Mouse (Mus musculus): ENCODE measurements at regions not wholly inside any gene's neighbourhood (a gene's known extent, or its start where the extent isn't known, plus 50 kb on each side); places are given as distances from the start of the nearest gene placed in this dataset.

- ATAC-seq (ENCODE audit: low FRiP score, low TSS enrichment) (no peak), DNase-seq (ENCODE audit: low spot score) (no peak)
- Histone ChIP-seq H3K4me1 (replicated peaks; ENCODE audit: control insufficient read depth, insufficient read depth) (no peaks in the 10 kb centered on the region), H3K9ac (ENCODE audit: low read length) (no peak overlapping the region), H3K4me2 (replicated peaks; ENCODE audit: low read depth) (no peak overlapping the region), H3K9me3 (ENCODE audit: control insufficient read depth, low read length) (no peaks in the 10 kb centered on the region), H3K36me3 (ENCODE audit: control insufficient read depth, insufficient read depth, low read length) (no peaks in the 10 kb centered on the region), H3K4me3 (ENCODE audit: low read depth, low read length) (no peak overlapping the region), H3K27me3 (ENCODE audit: control insufficient read depth, insufficient read depth, low read length) (no peaks in the 10 kb centered on the region), H3K27ac (replicated peaks) (no peak overlapping the region)
- WGBS = 67% methylated on average over 2 of the region's 2 CpGs
- TF ChIP-seq EP300 (optimal IDR thresholded peaks at IDR 0.05) (no peak), CTCF (IDR thresholded peaks at IDR 0.05; ENCODE audit: low read depth) (no peak)
These were observed 116.5 kb downstream of the 4930544G11Rik start for GRCm38 (mm10) chr6:66068874-66069273.

GRCm38 (mm10) chr6:66077445-66077844 lies 125.0 kb downstream of the 4930544G11Rik start:
- no peak overlapping the region for H3K27ac ChIP-seq (replicated peaks)
- WGBS = 37% methylated on average over 2 of the region's 2 CpGs
- no peaks in the 10 kb centered on the region for H3K36me3 ChIP-seq (ENCODE audit: control insufficient read depth, insufficient read depth, low read length)
- H3K9me3 ChIP-seq (ENCODE audit: control insufficient read depth, low read length) = no peaks in the 10 kb centered on the region
- no peak for TF ChIP-seq CTCF (IDR thresholded peaks at IDR 0.05; ENCODE audit: low read depth)
- TF ChIP-seq EP300 (optimal IDR thresholded peaks at IDR 0.05) = no peak
- no peak overlapping the region for H3K9ac ChIP-seq (ENCODE audit: low read length)
- H3K27me3 ChIP-seq (ENCODE audit: control insufficient read depth, insufficient read depth, low read length) = no peaks in the 10 kb centered on the region
- no peak overlapping the region for H3K4me3 ChIP-seq (ENCODE audit: low read depth, low read length)
- H3K4me2 ChIP-seq (replicated peaks; ENCODE audit: low read depth) = no peak overlapping the region
- H3K4me1 ChIP-seq (replicated peaks; ENCODE audit: control insufficient read depth, insufficient read depth) = no peaks in the 10 kb centered on the region
- ATAC-seq (ENCODE audit: low FRiP score, low TSS enrichment) = no peak
- no peak for DNase-seq (ENCODE audit: low spot score)

- H3K9me3 ChIP-seq (ENCODE audit: control insufficient read depth, low read length) = no peaks in the 10 kb centered on the region
- H3K4me1 ChIP-seq (replicated peaks; ENCODE audit: control insufficient read depth, insufficient read depth) = no peaks in the 10 kb centered on the region
- H3K36me3 ChIP-seq (ENCODE audit: control insufficient read depth, insufficient read depth, low read length) = no peaks in the 10 kb centered on the region
- no peak overlapping the region for H3K4me3 ChIP-seq (ENCODE audit: low read depth, low read length)
- WGBS = 77% methylated on average over 1 of the region's 1 CpGs
- no peak overlapping the region for H3K9ac ChIP-seq (ENCODE audit: low read length)
- TF ChIP-seq CTCF (IDR thresholded peaks at IDR 0.05; ENCODE audit: low read depth) (no peak), EP300 (optimal IDR thresholded peaks at IDR 0.05) (no peak)
- DNase-seq (ENCODE audit: low spot score) (no peak), ATAC-seq (ENCODE audit: low FRiP score, low TSS enrichment) (no peak)
- no peaks in the 10 kb centered on the region for H3K27me3 ChIP-seq (ENCODE audit: control insufficient read depth, insufficient read depth, low read length)
- H3K4me2 ChIP-seq (replicated peaks; ENCODE audit: low read depth) = no peak overlapping the region
- H3K27ac ChIP-seq (replicated peaks) = no peak overlapping the region
These were observed 126.4 kb downstream of the 4930544G11Rik start for GRCm38 (mm10) chr6:66078769-66079168.

GRCm38 (mm10) chr6:66101555-66102071 lies 149.2 kb downstream of the 4930544G11Rik start:
- DNase-seq (ENCODE audit: low spot score) (no peak), ATAC-seq (ENCODE audit: low FRiP score, low TSS enrichment) (no peak)
- Histone ChIP-seq H3K36me3 (ENCODE audit: control insufficient read depth, insufficient read depth, low read length) (no peaks in the 10 kb centered on the region), H3K4me1 (replicated peaks; ENCODE audit: control insufficient read depth, insufficient read depth) (no peaks in the 10 kb centered on the region), H3K4me3 (ENCODE audit: low read depth, low read length) (no peak overlapping the region), H3K4me2 (replicated peaks; ENCODE audit: low read depth) (no peak overlapping the region), H3K9me3 (ENCODE audit: control insufficient read depth, low read length) (no peaks in the 10 kb centered on the region), H3K27me3 (ENCODE audit: control insufficient read depth, insufficient read depth, low read length) (no peaks in the 10 kb centered on the region), H3K9ac (ENCODE audit: low read length) (no peak overlapping the region), H3K27ac (replicated peaks) (no peak overlapping the region)
- TF ChIP-seq CTCF (IDR thresholded peaks at IDR 0.05; ENCODE audit: low read depth) (no peak), EP300 (optimal IDR thresholded peaks at IDR 0.05) (no peak)
- 34% methylated on average over 3 of the region's 3 CpGs for WGBS

- no peak overlapping the region for H3K4me2 ChIP-seq (replicated peaks; ENCODE audit: low read depth)
- TF ChIP-seq EP300 (optimal IDR thresholded peaks at IDR 0.05) (no peak), CTCF (IDR thresholded peaks at IDR 0.05; ENCODE audit: low read depth) (peak; percentile 21; the same call in 1 of the 2 replicates)
- H3K27me3 ChIP-seq (ENCODE audit: control insufficient read depth, insufficient read depth, low read length) = no peaks in the 10 kb centered on the region
- H3K27ac ChIP-seq (replicated peaks) = no peak overlapping the region
- H3K9me3 ChIP-seq (ENCODE audit: control insufficient read depth, low read length) = no peaks in the 10 kb centered on the region
- no peak overlapping the region for H3K9ac ChIP-seq (ENCODE audit: low read length)
- 83% methylated on average over 6 of the region's 6 CpGs for WGBS
- H3K4me3 ChIP-seq (ENCODE audit: low read depth, low read length) = no peak overlapping the region
- ATAC-seq (ENCODE audit: low FRiP score, low TSS enrichment) = no peak
- DNase-seq (ENCODE audit: low spot score) = no peak
- H3K36me3 ChIP-seq (ENCODE audit: control insufficient read depth, insufficient read depth, low read length) = no peaks in the 10 kb centered on the region
- H3K4me1 ChIP-seq (replicated peaks; ENCODE audit: control insufficient read depth, insufficient read depth) = no peaks in the 10 kb centered on the region
These were observed 162.0 kb downstream of the 4930544G11Rik start for GRCm38 (mm10) chr6:66114366-66114765.

- H3K9ac ChIP-seq (ENCODE audit: low read length) = no peak overlapping the region
- no peaks in the 10 kb centered on the region for H3K36me3 ChIP-seq (ENCODE audit: control insufficient read depth, insufficient read depth, low read length)
- 74% methylated on average over 5 of the region's 5 CpGs for WGBS
- no peak overlapping the region for H3K27ac ChIP-seq (replicated peaks)
- ATAC-seq (ENCODE audit: low FRiP score, low TSS enrichment) (no peak), DNase-seq (ENCODE audit: low spot score) (no peak)
- no peaks in the 10 kb centered on the region for H3K4me1 ChIP-seq (replicated peaks; ENCODE audit: control insufficient read depth, insufficient read depth)
- no peaks in the 10 kb centered on the region for H3K27me3 ChIP-seq (ENCODE audit: control insufficient read depth, insufficient read depth, low read length)
- no peak overlapping the region for H3K4me3 ChIP-seq (ENCODE audit: low read depth, low read length)
- no peak overlapping the region for H3K4me2 ChIP-seq (replicated peaks; ENCODE audit: low read depth)
- no peaks in the 10 kb centered on the region for H3K9me3 ChIP-seq (ENCODE audit: control insufficient read depth, low read length)
- TF ChIP-seq CTCF (IDR thresholded peaks at IDR 0.05; ENCODE audit: low read depth) (no peak), EP300 (optimal IDR thresholded peaks at IDR 0.05) (no peak)
These were observed 169.2 kb downstream of the 4930544G11Rik start for GRCm38 (mm10) chr6:66121479-66122183.

Data from stomach, postnatal 0 days (tissue).